ENCODE assay signal across 11 mouse cellular contexts in genomic region chr2:173253761-173254662, GRCm38 (mm10). TPM values are rescaled to one million over a fixed set of nuclear protein-coding genes. Genes with fewer than 3 reads are reported as not detected.
DNase-seq lines count a peak whose midpoint lies in the region; ATAC-seq and TF ChIP-seq lines count a peak whose summit lies in the region.
"Had no signal": no experiment of that assay in that cellular context is flagged by ENCODE, and none has a peak within 500 bp of the region (broad histone marks: within the 10 kb centered on the region; RNA-seq: fewer than 3 reads in every experiment).

No protein-coding gene starts in this region.

- H3K9ac ChIP-seq in lung, embryonic 16.5 days (ENCODE audit: low read length), result peak overlapping the region; percentile 16; the same call in 1 of the 2 replicates
- H3K9ac ChIP-seq in neural tube, embryonic 15.5 days (replicated peaks), result 0 out of 2 replicates have a peak overlapping the region, but pooled peaks have one; percentile 23

- H3K9me3 ChIP-seq in lung, embryonic 16.5 days (ENCODE audit: control insufficient read depth, low read length), result no peaks in the 10 kb centered on the region
- H3K9me3 ChIP-seq in neural tube, embryonic 15.5 days (replicated peaks), result no peaks in the 10 kb centered on the region

- no peak for TF ChIP-seq CTCF in lung, adult 2 months (IDR thresholded peaks at IDR 0.05; ENCODE audit: insufficient read depth, low read length)

- peaks cover 92% of the 10 kb centered on the region for H3K4me1 ChIP-seq in lung, embryonic 16.5 days (replicated peaks; ENCODE audit: control insufficient read depth, insufficient read depth, low read length)
- H3K4me1 ChIP-seq in lung, adult 2 months (ENCODE audit: control insufficient read depth, insufficient read depth, low read length), result peaks cover 35% of the 10 kb centered on the region
- H3K4me1 ChIP-seq in neural tube, embryonic 15.5 days, result peaks cover 98% of the 10 kb centered on the region

- peak overlapping the region; percentile 71 for H3K27ac ChIP-seq in lung, embryonic 16.5 days (ENCODE audit: low read length)
- peak overlapping the region; percentile 64 for H3K27ac ChIP-seq in neural tube, embryonic 15.5 days (replicated peaks)

- DNase-seq in lung, adult 2 months, result no peak
- DNase-seq in forelimb bud, embryonic 11.5 days (ENCODE audit: low read depth, low spot score), result peak; percentile 72
- DNase-seq in kidney, postnatal 10 days, result peak; percentile 69
- no peak for DNase-seq in layer of hippocampus, postnatal 25 days (ENCODE audit: extremely low spot score in 1 of 2, low spot score in 1 of 2)
- DNase-seq in heart, adult 8-10 months (ENCODE audit: low spot score), result no peak
- DNase-seq in thymus, adult 18-20 months, result no peak

- H3K4me3 ChIP-seq in lung, embryonic 16.5 days (ENCODE audit: low read length), result no peak overlapping the region
- H3K4me3 ChIP-seq in lung, adult 2 months (replicated peaks; ENCODE audit: extremely low read depth, low read depth, low read length), result no peak overlapping the region
- no peak overlapping the region for H3K4me3 ChIP-seq in neural tube, embryonic 15.5 days (replicated peaks)

- no peak for TF ChIP-seq POLR2A in lung, adult 2 months (IDR thresholded peaks at IDR 0.05; ENCODE audit: borderline replicate concordance, extremely low read depth, low read depth, low read length)

- peak overlapping the region; percentile 34 for H3K4me2 ChIP-seq in lung, embryonic 16.5 days (ENCODE audit: low read depth, low read length)
- H3K4me2 ChIP-seq in neural tube, embryonic 15.5 days, result peak overlapping the region; percentile 40; the same call in 1 of the 2 replicates

- WGBS in lung, embryonic 16.5 days, result 21% methylated on average over 26 of the region's 26 CpGs
- 57% methylated on average over 26 of the region's 26 CpGs for WGBS in lung, adult 2 months
- 8% methylated on average over 26 of the region's 26 CpGs for WGBS in neural tube, embryonic 15.5 days

- H3K27me3 ChIP-seq in lung, embryonic 16.5 days (ENCODE audit: control insufficient read depth, insufficient read depth, low read depth, low read length), result no peaks in the 10 kb centered on the region
- H3K27me3 ChIP-seq in neural tube, embryonic 15.5 days (replicated peaks), result no peaks in the 10 kb centered on the region

- H3K36me3 ChIP-seq in lung, embryonic 16.5 days (ENCODE audit: control insufficient read depth, insufficient read depth, low read length), result no peaks in the 10 kb centered on the region
- no peaks in the 10 kb centered on the region for H3K36me3 ChIP-seq in neural tube, embryonic 15.5 days

- no peak for ATAC-seq in lung, embryonic 16.5 days (ENCODE audit: low read depth)
- no peak for ATAC-seq in neural tube, embryonic 15.5 days (ENCODE audit: low FRiP score)

RNA-seq across cellular contexts. Expression of gene Pmepa1, which starts 22.3 kb away (rescaled TPM):
- 7.0 and 7.5 TPM in 2 replicates for polyA plus RNA-seq in lung, embryonic 16.5 days (2015; fragmentation: Nextera tagmentation; extraction: Ambion mirVana)
- polyA plus RNA-seq in lung, adult 2 months (2012; rRNA removed), result 96.2 and 97.7 TPM in 2 replicates
- polyA plus RNA-seq in neural tube, embryonic 15.5 days (2015; fragmentation: Nextera tagmentation; extraction: Ambion mirVana), result 4.5 and 4.6 TPM in 2 replicates
- total RNA-seq in layer of hippocampus, postnatal 25 days (2021), result 10 to 100 TPM; 26.2 TPM
- total RNA-seq in heart, adult 8-10 months (2022), result 10 to 100 TPM; 24.5 to 31.5 (median 27.0) TPM
- total RNA-seq: MEL; neutrophil, adult 5-6 weeks had no signal

RNA-seq across cellular contexts. Expression of gene Zbp1, which starts 35.3 kb away (rescaled TPM):
- 0.55 and 1.8 TPM in 2 replicates for polyA plus RNA-seq in lung, embryonic 16.5 days (2015; fragmentation: Nextera tagmentation; extraction: Ambion mirVana)
- polyA plus RNA-seq in lung, adult 2 months (2012; rRNA removed), result 4.8 and 5.7 TPM in 2 replicates
- 0.08 and 3.6 TPM in 2 replicates for polyA plus RNA-seq in neural tube, embryonic 15.5 days (2015; fragmentation: Nextera tagmentation; extraction: Ambion mirVana)
- total RNA-seq in layer of hippocampus, postnatal 25 days (2021), result not detected
- under 1 TPM in 3 of 4 experiments, not detected in 1; 0.31 to 0.52 (median 0.46) TPM for total RNA-seq in heart, adult 8-10 months (2022)
- total RNA-seq: layer of hippocampus, postnatal 10 days; MEL had no signal

Comparison
In these comparisons a context has a peak if more than half of its experiments do, and no peak if none do; other contexts are left out.
1. RNA of gene Pmepa1, which starts 22.3 kb away (polyA plus RNA-seq): 96.2 to 97.7 TPM in lung, adult 2 months; 7.0 to 7.5 TPM in lung, embryonic 16.5 days and 4.5 to 4.6 TPM in neural tube, embryonic 15.5 days; every median in the first group is over 10 times any median in the second.
2. DNase-seq: peak in forelimb bud, embryonic 11.5 days (single experiment) and kidney, postnatal 10 days (single experiment); none in lung, adult 2 months (single experiment), layer of hippocampus, postnatal 25 days (0 of 2), heart, adult 8-10 months (single experiment) and thymus, adult 18-20 months (0 of 2).